Mouse (Mus musculus) 3134 (cell line): Measurements from ENCODE around the gene Trpc3.
"Not testable (repeated sequence)": the region's sequence is repeated elsewhere in the genome, so short reads cannot be mapped to it uniquely, and the experiment has no call there.

Experiments used
- DNase-seq: peaks from one replicate; pipeline ENCODE4 v3.0.0-alpha.2; 2011; ENCODE audit warnings: low spot score; ENCODE audit not compliant: insufficient read length; ENCODE audit errors: extremely low read depth

Trpc3 gene

GRCm38 (mm10) chr3:36605894-36606783 is 83.8 kb downstream of the Trpc3 start:
- no peak for DNase-seq

GRCm38 (mm10) chr3:36599773-36600172 is 90.2 kb downstream of the Trpc3 start:
- not testable (repeated sequence) for DNase-seq

- no peak for DNase-seq
Observed at GRCm38 (mm10) chr3:36598811-36599210, 91.2 kb downstream of the Trpc3 start.

GRCm38 (mm10) chr3:36571827-36572378 is 118.1 kb downstream of the Trpc3 start, which contains the start of gene Ccna2:
TSS of gene Ccna2 (minus strand) at chr3:36572150.
- peak; percentile 100 for DNase-seq

GRCm38 (mm10) chr3:36571361-36571826 is 118.6 kb downstream of the Trpc3 start:
- no peak for DNase-seq
